Mouse (Mus musculus) heart, embryonic 10.5 days (tissue): ENCODE data around the gene Slc39a12. TPM values are rescaled to one million over a fixed set of nuclear protein-coding genes. Genes with fewer than 3 reads are reported as not detected.

Experiments
- DNase-seq: peaks from one replicate; pipeline ENCODE4 v3.0.0-alpha.2; 2017; ENCODE audit warnings: low spot score
- H3K27ac ChIP-seq: fragments of 300-500 bp; sonication (generic); 2 replicates; pipeline ENCODE4 v1.5.1; 2016; ENCODE audit warnings: mild to moderate bottlenecking
- H3K27me3 ChIP-seq: fragments of 300-500 bp; sonication (generic); 2 replicates; pipeline ENCODE4 v1.6.1; 2016; ENCODE audit warnings: mild to moderate bottlenecking; ENCODE audit not compliant: poor library complexity, insufficient read depth, severe bottlenecking
- H3K36me3 ChIP-seq: fragments of 300-500 bp; sonication (generic); 2 replicates; pipeline ENCODE4 v1.6.1; 2016; ENCODE audit warnings: mild to moderate bottlenecking, moderate library complexity
- H3K4me1 ChIP-seq: fragments of 300-500 bp; sonication (generic); 2 replicates; pipeline ENCODE4 v1.6.1; 2016; ENCODE audit warnings: mild to moderate bottlenecking
- H3K4me3 ChIP-seq: fragments of 300-500 bp; sonication (generic); 2 replicates; pipeline ENCODE4 v1.5.1; 2016; ENCODE audit warnings: mild to moderate bottlenecking, moderate library complexity
- H3K9me3 ChIP-seq: fragments of 300-500 bp; sonication (generic); 2 replicates; pipeline ENCODE4 v1.6.1; 2016; ENCODE audit warnings: mild to moderate bottlenecking, moderate library complexity
- WGBS: fragments of 180-500 bp; shearing (Covaris S2); methylation state at CpG from one replicate; pipeline ENCODE4 v1.1.7; 2016; 5-methylcytosine and 5-hydroxymethylcytosine counted together
- polyA plus RNA-seq: library from polyadenylated mRNA; unstranded; fragments of >200 nt; fragmentation: Nextera tagmentation; extraction: Ambion mirVana; gene quantifications from 2 replicates; pipeline ENCODE4 v1.2.1, GENCODE M21; 2016

Slc39a12 gene
- polyA plus RNA-seq, 1 experiment from 2014 or later, result not detected

- H3K4me1 ChIP-seq, result peaks cover 11% of the 10 kb centered on the region
- H3K36me3 ChIP-seq, result no peaks in the 10 kb centered on the region
- WGBS, result 25% methylated on average over 3 of the region's 3 CpGs
- no peak overlapping the region for H3K4me3 ChIP-seq
- no peak for DNase-seq
- H3K27ac ChIP-seq, result peak overlapping the region; percentile 52; the same call in 1 of the 2 replicates
- H3K27me3 ChIP-seq, result no peaks in the 10 kb centered on the region
- H3K9me3 ChIP-seq, result no peaks in the 10 kb centered on the region
Measured at GRCm38 (mm10) chr2:14502482-14502881, 114.4 kb downstream of the Slc39a12 start.

GRCm38 (mm10) chr2:14518237-14518636, 130.1 kb downstream of the Slc39a12 start:
- Histone ChIP-seq H3K36me3 (no peaks in the 10 kb centered on the region), H3K27me3 (no peaks in the 10 kb centered on the region), H3K4me1 (no peaks in the 10 kb centered on the region), H3K27ac (no peak overlapping the region), H3K9me3 (no peaks in the 10 kb centered on the region), H3K4me3 (no peak overlapping the region)
- DNase-seq, result no peak
- 59% methylated on average over 5 of the region's 5 CpGs for WGBS

- no peaks in the 10 kb centered on the region for H3K36me3 ChIP-seq
- no peak overlapping the region for H3K4me3 ChIP-seq
- no peak for DNase-seq
- H3K27me3 ChIP-seq, result no peaks in the 10 kb centered on the region
- 80% methylated on average over 3 of the region's 3 CpGs for WGBS
- H3K9me3 ChIP-seq, result no peaks in the 10 kb centered on the region
- H3K27ac ChIP-seq, result no peak overlapping the region
- H3K4me1 ChIP-seq, result no peaks in the 10 kb centered on the region
Measured at GRCm38 (mm10) chr2:14534325-14535077, 146.4 kb downstream of the Slc39a12 start.

- WGBS, result 87% methylated on average over 3 of the region's 3 CpGs
- H3K27ac ChIP-seq, result no peak overlapping the region
- no peak overlapping the region for H3K4me3 ChIP-seq
- H3K9me3 ChIP-seq, result no peaks in the 10 kb centered on the region
- H3K36me3 ChIP-seq, result no peaks in the 10 kb centered on the region
- DNase-seq, result no peak
- H3K27me3 ChIP-seq, result no peaks in the 10 kb centered on the region
- H3K4me1 ChIP-seq, result no peaks in the 10 kb centered on the region
Measured at GRCm38 (mm10) chr2:14535246-14535671, 147.1 kb downstream of the Slc39a12 start.

- DNase-seq, result no peak
- Histone ChIP-seq H3K27ac (no peak overlapping the region), H3K36me3 (no peaks in the 10 kb centered on the region), H3K9me3 (no peaks in the 10 kb centered on the region), H3K27me3 (no peaks in the 10 kb centered on the region), H3K4me1 (no peaks in the 10 kb centered on the region), H3K4me3 (no peak overlapping the region)
- 74% methylated on average over 3 of the region's 3 CpGs for WGBS
Measured at GRCm38 (mm10) chr2:14537781-14538180, 149.7 kb downstream of the Slc39a12 start.

- DNase-seq, result no peak
- 61% methylated on average over 3 of the region's 3 CpGs for WGBS
- Histone ChIP-seq H3K36me3 (no peaks in the 10 kb centered on the region), H3K4me3 (no peak overlapping the region), H3K9me3 (no peaks in the 10 kb centered on the region), H3K4me1 (0 out of 2 replicates have a peak, but pooled peaks cover 6% of the 10 kb centered on the region), H3K27me3 (no peaks in the 10 kb centered on the region), H3K27ac (no peak overlapping the region)
Measured at GRCm38 (mm10) chr2:14543355-14543754, 155.2 kb downstream of the Slc39a12 start.

- WGBS, result 83% methylated on average over 2 of the region's 2 CpGs
- Histone ChIP-seq H3K36me3 (no peaks in the 10 kb centered on the region), H3K4me3 (no peak overlapping the region), H3K4me1 (0 out of 2 replicates have a peak, but pooled peaks cover 6% of the 10 kb centered on the region), H3K9me3 (no peaks in the 10 kb centered on the region), H3K27me3 (no peaks in the 10 kb centered on the region), H3K27ac (no peak overlapping the region)
- no peak for DNase-seq
Measured at GRCm38 (mm10) chr2:14543773-14544172, 155.7 kb downstream of the Slc39a12 start.

Other genes starting within 250 kb of the Slc39a12 start
- gene Tmem236, start 213.8 kb upstream of the Slc39a12 start, polyA plus RNA-seq, result 0.06 TPM in 1 of 2 replicates, not detected in the other
- gene Mrc1, start 158.9 kb upstream of the Slc39a12 start, polyA plus RNA-seq, result 0.54 and 1.6 TPM in 2 replicates
- 8.3 and 11.3 TPM in 2 replicates for gene Cacnb2, start 214.8 kb downstream of the Slc39a12 start, polyA plus RNA-seq